Mouse (Mus musculus) central nervous system, embryonic 14 days (tissue): ENCODE data around the gene Olfr588-ps1. TPM values are rescaled to one million over a fixed set of nuclear protein-coding genes. Genes with fewer than 3 reads are reported as not detected.

Experiments used
- polyA plus RNA-seq: library from polyadenylated mRNA; depleted of rRNA; stranded (reverse); fragments of >200 nt; gene quantifications from 2 replicates; pipeline ENCODE4 v1.2.3, GENCODE M21; 2012; rRNA removed

Olfr588-ps1 gene
- not detected in 2 replicates for polyA plus RNA-seq

DNA sequence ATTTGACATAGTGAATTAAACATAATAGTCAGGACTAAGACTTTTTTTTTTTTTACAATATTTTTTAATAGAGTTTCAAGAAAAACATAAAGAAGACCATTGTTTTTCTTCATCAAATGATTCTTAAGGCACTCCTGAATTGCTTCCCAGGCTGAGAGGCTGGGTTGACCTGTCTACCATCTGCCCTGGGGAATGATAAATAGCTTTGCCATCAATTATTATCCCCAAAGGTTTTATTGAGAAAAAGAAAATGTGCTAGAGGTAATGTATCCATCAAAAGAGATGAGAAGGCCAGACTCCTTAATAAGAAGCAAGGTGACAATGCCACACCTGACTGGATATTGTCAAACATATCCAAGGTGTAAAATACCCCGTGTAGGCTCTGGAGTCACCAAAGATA lies at the start of gene Olfr588-ps1:
Gene Olfr588-ps1, plus strand, starts transcription at position 301 of the 400 bp plus-strand sequence.

DNA sequence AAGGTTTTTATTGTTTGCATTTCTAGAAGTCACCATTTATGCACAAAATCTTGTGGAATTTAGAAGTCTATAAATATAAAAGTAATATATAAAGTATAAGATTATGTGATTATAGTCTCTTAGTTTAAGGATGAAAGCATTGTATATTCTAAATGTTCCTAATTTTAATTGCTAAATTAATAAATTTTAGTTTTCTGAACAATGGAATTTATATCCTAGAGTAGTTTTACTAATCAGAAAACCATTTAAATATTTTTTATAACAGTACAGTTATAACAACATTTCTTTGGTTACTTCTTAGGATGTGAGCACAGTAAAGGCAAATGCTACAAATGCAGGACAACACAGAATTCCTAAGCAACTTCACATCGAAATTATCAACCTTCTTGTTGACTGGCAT lies 43.3 kb upstream of the Olfr588-ps1 start, which contains the start of gene Olfr585:
Gene Olfr585, plus strand, starts transcription at position 301 of the 400 bp plus-strand sequence.

DNA sequence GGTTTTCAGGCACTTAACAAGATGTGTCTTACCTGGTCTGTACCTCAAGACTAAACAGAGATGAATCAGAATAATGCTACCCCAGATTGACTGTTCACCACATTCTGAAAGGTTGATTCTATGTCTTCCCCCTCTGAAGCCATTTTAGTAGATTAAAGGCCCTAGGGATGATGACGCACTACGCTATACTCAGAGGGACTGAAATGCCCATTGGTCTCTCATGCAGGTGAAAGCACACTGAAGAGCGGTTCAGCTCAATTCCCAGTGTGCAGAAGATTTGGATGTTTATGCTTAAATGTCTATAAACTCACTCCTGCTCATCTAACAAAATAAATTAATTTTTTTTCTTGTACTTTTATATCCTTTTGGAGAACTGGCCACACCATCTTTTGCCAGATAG lies 15.1 kb upstream of the Olfr588-ps1 start, which contains the start of gene Olfr586:
Gene Olfr586, minus strand, starts transcription at position 101 of the 400 bp plus-strand sequence.

DNA sequence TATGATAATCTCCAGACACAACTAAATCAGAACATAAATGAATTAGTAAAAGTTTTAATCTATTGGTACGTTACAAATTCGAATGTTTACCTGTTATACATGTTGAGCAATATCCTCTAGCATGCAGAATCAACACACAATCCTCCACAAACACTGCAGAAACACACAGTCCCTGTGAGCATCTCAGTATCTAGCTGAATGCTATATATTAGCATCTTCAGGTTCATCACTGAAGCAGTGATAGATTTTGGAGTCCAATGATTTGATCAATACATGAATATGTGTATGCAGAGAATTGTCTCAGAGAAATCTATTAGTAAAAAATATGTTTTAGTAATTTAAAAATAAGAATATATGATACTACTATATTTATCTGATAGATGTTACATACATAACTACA lies 15.6 kb downstream of the Olfr588-ps1 start, which contains the start of gene Olfr589:
Gene Olfr589, minus strand, starts transcription at position 101 of the 400 bp plus-strand sequence.

DNA sequence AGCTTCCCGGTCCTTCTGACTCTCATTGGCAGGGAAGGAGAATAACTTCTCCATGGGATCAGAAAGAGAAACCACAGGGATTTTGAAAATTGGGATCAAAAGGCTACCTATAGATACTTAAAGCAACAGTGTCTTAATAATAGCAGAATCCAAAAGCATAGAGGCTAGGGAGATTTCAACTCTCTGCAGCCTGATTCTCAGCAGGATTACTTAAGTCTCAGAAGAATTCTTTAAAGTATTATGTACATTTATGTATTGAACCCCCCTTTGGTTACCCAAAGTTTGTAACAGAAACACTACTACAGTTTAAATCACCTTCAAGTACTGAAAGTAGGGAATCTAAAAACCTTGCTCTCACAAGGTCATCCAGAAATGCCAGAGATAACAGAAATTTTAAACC lies 37.6 kb downstream of the Olfr588-ps1 start, which contains the start of gene Olfr591:
Gene Olfr591, minus strand, starts transcription at position 101 of the 400 bp plus-strand sequence.

DNA sequence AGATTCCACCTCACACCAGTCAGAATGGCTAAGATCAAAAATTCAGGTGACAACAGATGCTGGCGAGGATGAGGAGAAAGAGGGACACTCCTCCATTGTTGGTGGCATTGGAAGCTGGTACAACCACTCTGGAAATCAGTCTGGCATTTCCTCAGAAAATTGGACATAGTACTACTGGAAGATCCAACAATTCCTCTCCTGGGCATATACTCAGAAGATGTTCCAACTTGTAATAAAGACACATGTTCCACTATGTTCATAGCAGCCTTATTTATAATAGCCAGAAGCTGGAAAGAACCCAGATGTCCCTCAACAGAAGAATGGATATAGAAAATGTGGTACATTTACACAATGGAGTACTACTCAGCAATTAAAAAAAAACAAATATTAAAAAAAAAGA lies 43.8 kb downstream of the Olfr588-ps1 start, which contains the start of gene Olfr592:
Gene Olfr592, plus strand, starts transcription at position 301 of the 400 bp plus-strand sequence.

Other genes starting within 250 kb of the Olfr588-ps1 start
- gene Olfr569, start 250.0 kb upstream of the Olfr588-ps1 start, polyA plus RNA-seq: not detected in 2 replicates
- 0.12 and 0.13 TPM in 2 replicates for gene Olfr570, start 246.3 kb upstream of the Olfr588-ps1 start, polyA plus RNA-seq
- 0.09 TPM in 1 of 2 replicates, not detected in the other for gene Olfr571, start 223.3 kb upstream of the Olfr588-ps1 start, polyA plus RNA-seq
- not detected in 2 replicates for gene Olfr572, start 216.5 kb upstream of the Olfr588-ps1 start, polyA plus RNA-seq
- not detected in 2 replicates for gene Olfr573-ps1, start 198.3 kb upstream of the Olfr588-ps1 start, polyA plus RNA-seq
- not detected in 2 replicates for gene Olfr574, start 192.4 kb upstream of the Olfr588-ps1 start, polyA plus RNA-seq
- not detected in 2 replicates for gene Olfr575, start 182.1 kb upstream of the Olfr588-ps1 start, polyA plus RNA-seq
- gene Olfr576, start 178.2 kb upstream of the Olfr588-ps1 start, polyA plus RNA-seq: not detected in 2 replicates
- not detected in 2 replicates for gene Olfr577, start 164.9 kb upstream of the Olfr588-ps1 start, polyA plus RNA-seq
- gene Olfr578, start 151.6 kb upstream of the Olfr588-ps1 start, polyA plus RNA-seq: not detected in 2 replicates
- not detected in 2 replicates for gene Olfr582, start 102.9 kb upstream of the Olfr588-ps1 start, polyA plus RNA-seq
- not detected in 2 replicates for gene Olfr583, start 89.6 kb upstream of the Olfr588-ps1 start, polyA plus RNA-seq
- not detected in 2 replicates for gene Olfr584, start 59.0 kb upstream of the Olfr588-ps1 start, polyA plus RNA-seq
- not detected in 2 replicates for gene Olfr585, start 43.2 kb upstream of the Olfr588-ps1 start, polyA plus RNA-seq
- gene Olfr586, start 15.2 kb upstream of the Olfr588-ps1 start, polyA plus RNA-seq: not detected in 2 replicates
- not detected in 2 replicates for gene Olfr589, start 15.5 kb downstream of the Olfr588-ps1 start, polyA plus RNA-seq
- not detected in 2 replicates for gene Olfr591, start 37.5 kb downstream of the Olfr588-ps1 start, polyA plus RNA-seq
- gene Olfr592, start 43.9 kb downstream of the Olfr588-ps1 start, polyA plus RNA-seq: not detected in 2 replicates
- gene Olfr593, start 71.0 kb downstream of the Olfr588-ps1 start, polyA plus RNA-seq: not detected in 2 replicates
- gene Olfr594, start 76.1 kb downstream of the Olfr588-ps1 start, polyA plus RNA-seq: not detected in 2 replicates
- gene Usp17ld, start 111.6 kb downstream of the Olfr588-ps1 start, polyA plus RNA-seq: not detected in 2 replicates
- gene Olfr596, start 164.8 kb downstream of the Olfr588-ps1 start, polyA plus RNA-seq: not detected in 2 replicates
- not detected in 2 replicates for gene Olfr597, start 175.4 kb downstream of the Olfr588-ps1 start, polyA plus RNA-seq
- gene Olfr598, start 182.7 kb downstream of the Olfr588-ps1 start, polyA plus RNA-seq: not detected in 2 replicates
- gene Olfr599, start 195.0 kb downstream of the Olfr588-ps1 start, polyA plus RNA-seq: not detected in 2 replicates
- not detected in 2 replicates for gene Olfr600, start 208.8 kb downstream of the Olfr588-ps1 start, polyA plus RNA-seq
- gene Olfr601, start 221.8 kb downstream of the Olfr588-ps1 start, polyA plus RNA-seq: not detected in 2 replicates
- not detected in 2 replicates for gene Olfr603, start 245.3 kb downstream of the Olfr588-ps1 start, polyA plus RNA-seq